Mouse (Mus musculus) lung, postnatal 0 days (tissue): ENCODE results near the gene Rabep2.
"Not testable (repeated sequence)": the region's sequence is repeated elsewhere in the genome, so short reads cannot be mapped to it uniquely, and the experiment has no call there.

Source experiments
- CTCF ChIP-seq: IDR thresholded peaks from 2 replicates; pipeline ENCODE4 v1.5.1; 2016; ENCODE audit warnings: antibody characterized with exemption, mild to moderate bottlenecking
- EP300 ChIP-seq: IDR thresholded peaks from 2 replicates; pipeline ENCODE4 v1.6.1; 2016; ENCODE audit warnings: antibody characterized with exemption, mild to moderate bottlenecking, control low read depth

DNA sequence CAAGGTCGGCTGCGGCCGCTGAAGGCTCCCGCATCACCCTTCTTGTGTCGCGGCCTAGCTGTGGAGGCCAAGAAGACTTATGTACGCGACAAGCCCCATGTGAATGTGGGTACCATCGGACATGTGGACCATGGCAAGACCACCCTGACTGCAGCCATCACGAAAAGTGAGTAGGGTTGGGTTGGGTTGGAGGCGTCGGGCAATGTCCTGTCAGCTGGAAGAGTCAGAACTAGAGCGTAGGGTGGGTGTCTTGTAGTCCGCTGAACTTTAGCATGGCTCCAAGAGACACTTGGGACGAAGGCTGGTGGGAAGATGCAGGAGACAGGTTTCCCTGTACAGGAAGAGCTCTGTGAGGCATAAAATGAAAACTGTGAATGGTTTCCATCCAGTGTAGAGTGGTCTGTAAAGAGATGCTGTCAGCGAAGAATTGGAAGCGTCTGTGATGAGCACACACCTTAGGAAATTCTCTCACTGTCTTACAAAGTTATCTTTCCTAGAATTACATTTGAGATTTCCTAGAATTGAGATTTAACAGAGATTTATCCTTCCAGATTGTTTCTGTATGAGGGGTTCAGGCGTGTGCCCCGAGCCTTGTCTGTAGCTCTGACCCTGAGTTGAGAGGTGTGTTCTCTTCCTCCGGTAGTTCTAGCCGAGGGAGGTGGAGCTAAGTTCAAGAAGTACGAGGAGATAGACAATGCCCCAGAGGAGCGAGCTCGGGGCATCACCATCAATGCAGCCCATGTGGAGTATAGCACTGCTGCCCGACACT lies 59.2 kb downstream of the Rabep2 start:
- not testable (repeated sequence) for TF ChIP-seq EP300, CTCF
